Mouse (Mus musculus): ENCODE results near the gene Chrng. TPM values are rescaled to one million over a fixed set of nuclear protein-coding genes. Genes with fewer than 3 reads are reported as not detected.

Chrng gene
- polyA plus RNA-seq, 1 experiment from 2014 or later, result 18.2 TPM

DNA sequence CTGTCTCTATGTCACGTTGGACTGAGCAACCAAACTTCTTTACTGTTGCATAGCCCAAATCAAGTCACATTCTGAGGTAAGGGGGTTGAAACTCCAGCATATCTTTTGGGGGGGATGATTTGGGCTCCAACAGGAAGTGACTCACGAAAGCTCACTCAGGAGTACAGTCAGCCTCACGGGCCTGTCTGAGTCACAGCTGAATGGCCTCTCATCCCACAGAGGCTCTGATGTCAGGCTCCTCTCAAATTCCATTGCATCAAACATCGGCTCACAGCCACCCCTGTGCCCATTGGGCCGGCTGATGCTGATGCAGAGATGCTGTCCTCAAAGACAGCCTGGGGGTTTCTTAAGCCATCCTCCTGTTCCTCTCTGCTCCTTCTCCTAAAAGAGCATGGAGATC is 23.6 kb upstream of the Chrng start:
- H3K4me2 ChIP-seq (replicated peaks), result no peak overlapping the region
- WGBS, result 51% methylated on average over 5 of the region's 5 CpGs
- peaks cover 76% of the 10 kb centered on the region for H3K27me3 ChIP-seq
- H3K27ac ChIP-seq, result no peak overlapping the region
- H3K4me3 ChIP-seq, result no peak overlapping the region
- no peak overlapping the region for H3K9ac ChIP-seq
- no peaks in the 10 kb centered on the region for H3K36me3 ChIP-seq
- H3K4me1 ChIP-seq, result peaks cover 15% of the 10 kb centered on the region
- no peak for ATAC-seq (ENCODE audit: low FRiP score, low read depth)
- H3K9me3 ChIP-seq, result no peaks in the 10 kb centered on the region

GRCm38 (mm10) chr1:87183013-87183412 is 21.4 kb upstream of the Chrng start, which contains the start of gene Prss56:
Prss56 (plus strand) TSS chr1:87183313.
- H3K4me2 ChIP-seq (replicated peaks), result no peak within 1 kb of the TSS
- no peak within 1 kb of the TSS for H3K4me3 ChIP-seq
- no peak for ATAC-seq (ENCODE audit: low FRiP score, low read depth)
- H3K27me3 ChIP-seq, result peaks cover 82% of the 10 kb centered on the region
- H3K27ac ChIP-seq, result no peak within 1 kb of the TSS
- H3K9me3 ChIP-seq, result no peaks in the 10 kb centered on the region
- H3K36me3 ChIP-seq, result no peaks in the 10 kb centered on the region
- WGBS, result 41% methylated on average over 9 of the region's 9 CpGs
- H3K9ac ChIP-seq, result no peak within 1 kb of the TSS
- H3K4me1 ChIP-seq, result peaks cover 14% of the 10 kb centered on the region

DNA sequence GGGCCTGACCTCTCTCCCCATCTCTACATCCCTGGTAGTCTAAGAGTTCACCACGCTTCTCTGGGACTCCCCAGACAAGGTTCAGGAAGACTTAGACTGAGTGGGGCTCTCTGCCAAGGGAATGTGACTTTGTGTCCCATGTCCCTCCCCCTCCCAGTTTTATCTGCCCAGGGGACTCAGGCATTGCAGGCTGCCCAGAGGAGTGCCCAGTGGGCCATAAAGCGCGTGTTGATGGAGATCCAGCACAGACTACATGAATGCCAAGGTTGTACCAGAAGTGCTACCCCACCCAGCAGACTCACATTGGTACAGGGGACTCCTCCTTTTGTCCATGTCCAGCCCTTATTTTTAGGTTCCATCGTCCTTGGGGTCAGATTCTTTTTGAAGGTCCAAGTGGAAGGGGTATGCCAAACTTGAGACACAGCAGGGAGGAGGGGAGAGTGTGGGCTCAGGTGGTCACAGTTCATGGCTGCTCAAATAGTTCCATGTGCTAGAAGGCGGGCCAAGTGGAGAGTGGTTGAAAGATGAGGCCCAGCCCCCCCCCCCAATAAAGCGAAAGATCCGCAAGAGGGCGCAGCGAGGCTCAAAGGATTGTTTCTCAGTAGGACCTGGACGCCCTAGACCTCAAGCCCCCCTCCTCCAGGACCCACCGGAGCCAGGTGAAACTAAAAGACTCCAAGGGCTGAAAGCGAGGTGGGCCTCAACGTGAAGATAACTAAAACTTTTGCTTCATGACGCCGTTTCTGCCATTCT is 20.3 kb upstream of the Chrng start:
- Histone ChIP-seq H3K9ac (no peak overlapping the region), H3K9me3 (no peaks in the 10 kb centered on the region), H3K4me2 (replicated peaks) (peak overlapping the region; percentile 35), H3K4me1 (peaks cover 14% of the 10 kb centered on the region), H3K27ac (no peak overlapping the region), H3K27me3 (peaks cover 90% of the 10 kb centered on the region), H3K36me3 (no peaks in the 10 kb centered on the region), H3K4me3 (no peak overlapping the region)
- 31% methylated on average over 15 of the region's 15 CpGs for WGBS
- no peak for ATAC-seq (ENCODE audit: low FRiP score, low read depth)

- no peak; the same call in 1 of the 2 replicates for ATAC-seq (ENCODE audit: low FRiP score, low read depth)
- no peak overlapping the region for H3K27ac ChIP-seq
- no peaks in the 10 kb centered on the region for H3K9me3 ChIP-seq
- H3K9ac ChIP-seq, result no peak overlapping the region
- no peaks in the 10 kb centered on the region for H3K36me3 ChIP-seq
- WGBS, result 13% methylated on average over 20 of the region's 20 CpGs
- H3K27me3 ChIP-seq, result peaks cover 90% of the 10 kb centered on the region
- peaks cover 14% of the 10 kb centered on the region for H3K4me1 ChIP-seq
- H3K4me3 ChIP-seq, result no peak overlapping the region
- peak overlapping the region; percentile 35 for H3K4me2 ChIP-seq (replicated peaks)
Measured at GRCm38 (mm10) chr1:87184751-87185139, 19.7 kb upstream of the Chrng start.

DNA sequence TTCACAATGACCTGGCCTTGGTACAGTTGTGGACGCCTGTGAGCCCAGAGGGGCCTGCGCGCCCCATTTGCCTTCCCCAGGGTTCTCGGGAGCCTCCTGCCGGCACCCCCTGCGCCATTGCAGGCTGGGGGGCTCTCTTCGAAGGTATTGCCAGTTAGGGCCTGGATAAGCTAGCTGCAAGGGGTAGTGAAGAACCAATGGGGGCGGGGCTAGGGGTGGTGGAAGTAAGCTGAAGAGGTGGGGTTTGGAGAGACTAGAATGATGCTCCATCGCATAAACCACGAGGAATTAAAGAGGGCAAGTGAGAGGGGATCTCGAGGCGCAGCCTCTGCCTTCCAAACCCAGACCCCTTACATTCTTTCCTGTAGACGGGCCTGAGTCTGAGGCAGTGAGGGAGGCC is 18.9 kb upstream of the Chrng start:
- Histone ChIP-seq H3K36me3 (no peaks in the 10 kb centered on the region), H3K4me3 (no peak overlapping the region), H3K27ac (no peak overlapping the region), H3K9me3 (no peaks in the 10 kb centered on the region), H3K4me1 (peaks cover 17% of the 10 kb centered on the region), H3K9ac (no peak overlapping the region), H3K4me2 (replicated peaks) (0 out of 2 replicates have a peak overlapping the region, but pooled peaks have one; percentile 88), H3K27me3 (peaks cover 85% of the 10 kb centered on the region)
- ATAC-seq (ENCODE audit: low FRiP score, low read depth), result no peak
- 8% methylated on average over 13 of the region's 13 CpGs for WGBS

GRCm38 (mm10) chr1:87186261-87187036 is 18.0 kb upstream of the Chrng start:
- Histone ChIP-seq H3K4me2 (replicated peaks) (peak overlapping the region; percentile 88), H3K4me1 (peaks cover 17% of the 10 kb centered on the region), H3K27ac (no peak overlapping the region), H3K36me3 (no peaks in the 10 kb centered on the region), H3K4me3 (peak overlapping the region; percentile 59), H3K9me3 (no peaks in the 10 kb centered on the region), H3K27me3 (peaks cover 75% of the 10 kb centered on the region), H3K9ac (peak overlapping the region; percentile 70)
- ATAC-seq (ENCODE audit: low FRiP score, low read depth), result peak; percentile 55; the same call in 1 of the 2 replicates
- 2% methylated on average over 54 of the region's 54 CpGs for WGBS

DNA sequence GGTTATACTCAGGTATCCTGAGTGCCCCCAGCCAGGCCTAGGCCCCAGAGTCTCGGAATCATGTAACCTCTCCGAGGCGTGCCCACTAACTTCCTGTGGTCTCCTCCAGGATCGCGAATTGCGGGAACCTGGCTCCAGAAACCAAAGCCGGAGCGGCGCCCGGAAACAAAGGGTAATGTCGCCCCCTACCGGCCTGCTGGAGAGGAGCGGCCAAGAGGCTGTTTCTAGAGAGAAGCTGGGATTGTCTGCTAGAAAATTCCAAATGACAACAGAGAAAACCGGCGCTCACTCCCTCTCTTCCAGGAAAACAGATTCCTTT is 17.5 kb upstream of the Chrng start:
- H3K9ac ChIP-seq, result peak overlapping the region; percentile 70
- no peak overlapping the region for H3K27ac ChIP-seq
- peaks cover 70% of the 10 kb centered on the region for H3K27me3 ChIP-seq
- ATAC-seq (ENCODE audit: low FRiP score, low read depth), result peak; percentile 25; the same call in 1 of the 2 replicates
- H3K4me2 ChIP-seq (replicated peaks), result peak overlapping the region; percentile 88
- peaks cover 17% of the 10 kb centered on the region for H3K4me1 ChIP-seq
- H3K9me3 ChIP-seq, result no peaks in the 10 kb centered on the region
- peak overlapping the region; percentile 59 for H3K4me3 ChIP-seq
- no peaks in the 10 kb centered on the region for H3K36me3 ChIP-seq
- WGBS, result 2% methylated on average over 15 of the region's 15 CpGs

DNA sequence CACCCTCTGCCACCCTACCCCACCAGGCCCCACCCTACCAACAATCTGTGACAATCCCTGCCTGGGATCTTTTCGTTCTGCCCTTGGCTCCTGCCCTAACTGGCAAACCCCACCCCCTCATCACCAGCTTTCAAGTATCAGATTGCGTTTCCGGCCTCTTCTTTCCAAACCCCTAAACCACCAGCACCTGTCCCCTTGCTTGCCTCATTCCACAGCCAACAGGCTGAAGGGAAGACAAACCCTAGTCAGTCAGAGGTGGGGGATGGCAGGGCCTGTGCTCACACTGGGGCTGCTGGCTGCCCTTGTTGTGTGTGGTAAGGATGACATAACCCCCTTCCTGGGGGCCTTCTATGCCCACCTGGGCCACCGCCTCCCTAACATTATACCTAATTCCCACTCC is 14.0 kb upstream of the Chrng start, which contains the start of gene Chrnd:
TSS of gene Chrnd (plus strand) at position 179 of the 400 bp plus-strand sequence.
- ATAC-seq (ENCODE audit: low FRiP score, low read depth), result 0 out of 2 replicates have a peak, but pooled peaks have one; percentile 35
- Histone ChIP-seq H3K4me3 (no peak within 1 kb of the TSS), H3K27ac (no peak within 1 kb of the TSS; the same call in 1 of the 2 replicates), H3K4me1 (peaks cover 13% of the 10 kb centered on the region), H3K9ac (peak within 1 kb of the TSS; percentile 45; the same call in 1 of the 2 replicates), H3K27me3 (peaks cover 36% of the 10 kb centered on the region), H3K9me3 (no peaks in the 10 kb centered on the region), H3K4me2 (replicated peaks) (peak within 1 kb of the TSS; percentile 27; the same call in 1 of the 2 replicates), H3K36me3 (no peaks in the 10 kb centered on the region)
- WGBS, result 18% methylated on average over 4 of the region's 4 CpGs

- no peak overlapping the region for H3K9ac ChIP-seq
- no peaks in the 10 kb centered on the region for H3K36me3 ChIP-seq
- ATAC-seq (ENCODE audit: low FRiP score, low read depth), result no peak
- WGBS, result 77% methylated on average over 9 of the region's 9 CpGs
- no peak overlapping the region for H3K4me2 ChIP-seq (replicated peaks)
- no peak overlapping the region for H3K4me3 ChIP-seq
- H3K4me1 ChIP-seq, result no peaks in the 10 kb centered on the region
- no peak overlapping the region for H3K27ac ChIP-seq
- no peaks in the 10 kb centered on the region for H3K9me3 ChIP-seq
- peaks cover 7% of the 10 kb centered on the region; the same call in 1 of the 2 replicates for H3K27me3 ChIP-seq
Measured at GRCm38 (mm10) chr1:87197296-87197695, 7.2 kb upstream of the Chrng start.

GRCm38 (mm10) chr1:87198119-87199065 is 6.1 kb upstream of the Chrng start:
- ATAC-seq (ENCODE audit: low FRiP score, low read depth), result no peak
- Histone ChIP-seq H3K27ac (no peak overlapping the region), H3K4me1 (no peaks in the 10 kb centered on the region), H3K4me2 (replicated peaks) (no peak overlapping the region), H3K9ac (no peak overlapping the region), H3K9me3 (no peaks in the 10 kb centered on the region), H3K27me3 (peaks cover 7% of the 10 kb centered on the region; the same call in 1 of the 2 replicates), H3K4me3 (no peak overlapping the region), H3K36me3 (no peaks in the 10 kb centered on the region)
- WGBS, result 77% methylated on average over 12 of the region's 12 CpGs

- no peaks in the 10 kb centered on the region for H3K9me3 ChIP-seq
- no peak for ATAC-seq (ENCODE audit: low FRiP score, low read depth)
- 45% methylated on average over 2 of the region's 2 CpGs for whole genome bisulfite sequencing
- no peak overlapping the region for H3K4me3 ChIP-seq
- no peak overlapping the region for H3K27ac ChIP-seq
- H3K4me2 ChIP-seq (replicated peaks), result no peak overlapping the region
- H3K4me1 ChIP-seq, result 0 out of 2 replicates have a peak, but pooled peaks cover 4% of the 10 kb centered on the region
- H3K36me3 ChIP-seq, result no peaks in the 10 kb centered on the region
- H3K9ac ChIP-seq, result no peak overlapping the region
- H3K27me3 ChIP-seq, result peaks cover 14% of the 10 kb centered on the region
Measured at GRCm38 (mm10) chr1:87200811-87201210, 3.6 kb upstream of the Chrng start.
